Comparison of ENCODE assay signal across 8 mouse cellular contexts in the genomic region with DNA sequence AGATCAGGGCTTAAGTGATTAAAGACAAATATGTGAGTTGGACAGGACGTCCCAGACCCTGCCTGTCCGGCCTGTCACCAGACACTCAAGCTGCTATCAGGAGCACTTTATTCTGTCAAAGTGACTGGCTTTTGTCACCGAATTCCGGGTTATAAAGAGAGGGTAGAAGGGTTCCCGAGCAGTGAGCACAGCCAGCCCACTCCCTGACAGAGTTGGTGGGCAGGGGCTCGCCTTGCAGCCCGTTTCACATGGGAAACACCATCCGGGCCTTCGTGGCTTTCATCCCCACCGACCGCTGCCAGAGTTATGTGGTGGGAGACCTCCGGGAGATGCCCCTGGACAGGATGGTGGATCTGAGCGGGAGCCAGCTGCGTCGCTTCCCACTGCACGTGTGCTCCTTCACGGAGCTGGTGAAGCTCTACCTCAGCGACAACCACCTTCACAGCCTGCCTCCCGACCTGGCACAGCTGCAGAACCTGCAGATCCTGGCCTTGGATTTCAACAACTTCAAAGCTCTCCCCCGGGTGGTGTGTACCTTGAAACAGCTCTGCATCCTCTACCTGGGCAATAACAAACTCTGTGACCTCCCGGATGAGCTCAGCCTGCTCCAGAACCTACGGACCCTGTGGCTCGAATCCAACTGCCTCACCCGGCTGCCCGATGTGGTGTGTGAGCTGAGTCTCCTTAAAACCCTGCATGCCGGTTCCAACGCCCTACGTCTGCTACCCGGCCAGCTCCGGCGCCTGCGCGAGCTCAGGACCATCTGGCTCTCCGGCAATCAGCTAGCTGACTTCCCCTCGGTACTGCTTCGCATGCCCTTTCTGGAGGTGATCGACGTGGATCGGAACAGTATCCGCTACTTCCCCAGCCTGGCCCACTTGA. TPM values are rescaled to one million over a fixed set of nuclear protein-coding genes. Genes with fewer than 3 reads are reported as not detected.
DNase-seq lines count a peak whose midpoint lies in the region; ATAC-seq and TF ChIP-seq lines count a peak whose summit lies in the region.

Gene Lrrc10, plus strand, starts transcription at position 167 of the 882 bp plus-strand sequence.

- H3K27me3 ChIP-seq in lung, embryonic 15.5 days = 0 out of 2 replicates have a peak, but pooled peaks cover 10% of the 10 kb centered on the region
- 0 out of 2 replicates have a peak, but pooled peaks cover 4% of the 10 kb centered on the region for H3K27me3 ChIP-seq in embryonic facial prominence, embryonic 12.5 days
- H3K27me3 ChIP-seq in limb, embryonic 15.5 days = 0 out of 2 replicates have a peak, but pooled peaks cover 7% of the 10 kb centered on the region
- no peaks in the 10 kb centered on the region for H3K27me3 ChIP-seq in stomach, postnatal 0 days (ENCODE audit: control insufficient read depth, insufficient read depth, low read length)

- peaks cover 24% of the 10 kb centered on the region for H3K4me1 ChIP-seq in lung, embryonic 15.5 days
- H3K4me1 ChIP-seq in embryonic facial prominence, embryonic 12.5 days = peaks cover 11% of the 10 kb centered on the region
- peaks cover 20% of the 10 kb centered on the region for H3K4me1 ChIP-seq in limb, embryonic 15.5 days
- H3K4me1 ChIP-seq in stomach, postnatal 0 days (replicated peaks; ENCODE audit: control insufficient read depth, insufficient read depth) = no peaks in the 10 kb centered on the region

- peak; percentile 33; the same call in 1 of the 2 replicates for ATAC-seq in lung, embryonic 15.5 days (ENCODE audit: borderline replicate concordance, extremely low read depth, low FRiP score, low TSS enrichment)
- ATAC-seq in embryonic facial prominence, embryonic 12.5 days (ENCODE audit: insufficient number of reproducible peaks, insufficient read depth, low FRiP score, low TSS enrichment) = no peak
- no peak; the same call in 1 of the 2 replicates for ATAC-seq in limb, embryonic 15.5 days (ENCODE audit: insufficient number of reproducible peaks, low FRiP score, low TSS enrichment, low read depth)
- 0 out of 2 replicates have a peak, but pooled peaks have one; percentile 31 for ATAC-seq in stomach, postnatal 0 days (ENCODE audit: low FRiP score, low TSS enrichment)

- peak within 1 kb of the TSS; percentile 16 for H3K4me3 ChIP-seq in lung, embryonic 15.5 days
- H3K4me3 ChIP-seq in embryonic facial prominence, embryonic 12.5 days = no peak within 1 kb of the TSS
- H3K4me3 ChIP-seq in limb, embryonic 15.5 days = peak within 1 kb of the TSS; percentile 14
- no peak within 1 kb of the TSS for H3K4me3 ChIP-seq in stomach, postnatal 0 days (ENCODE audit: low read depth, low read length)

- peak within 1 kb of the TSS; percentile 44 for H3K4me2 ChIP-seq in lung, embryonic 15.5 days
- peak within 1 kb of the TSS; percentile 32 for H3K4me2 ChIP-seq in embryonic facial prominence, embryonic 12.5 days (replicated peaks)
- peak within 1 kb of the TSS; percentile 35 for H3K4me2 ChIP-seq in limb, embryonic 15.5 days
- H3K4me2 ChIP-seq in stomach, postnatal 0 days (replicated peaks; ENCODE audit: low read depth) = peak within 1 kb of the TSS; percentile 27

- no peak for TF ChIP-seq EP300 in stomach, postnatal 0 days (optimal IDR thresholded peaks at IDR 0.05)

- 24% methylated on average over 40 of the region's 40 CpGs for WGBS in lung, embryonic 15.5 days
- 46% methylated on average over 40 of the region's 40 CpGs for WGBS in embryonic facial prominence, embryonic 12.5 days
- 28% methylated on average over 40 of the region's 40 CpGs for WGBS in limb, embryonic 15.5 days
- WGBS in stomach, postnatal 0 days = 46% methylated on average over 40 of the region's 40 CpGs

- peaks cover 15% of the 10 kb centered on the region for H3K36me3 ChIP-seq in lung, embryonic 15.5 days
- H3K36me3 ChIP-seq in embryonic facial prominence, embryonic 12.5 days = peaks cover 13% of the 10 kb centered on the region
- H3K36me3 ChIP-seq in limb, embryonic 15.5 days = peaks cover 22% of the 10 kb centered on the region
- peaks cover 11% of the 10 kb centered on the region for H3K36me3 ChIP-seq in stomach, postnatal 0 days (ENCODE audit: control insufficient read depth, insufficient read depth, low read length)

- no peak for DNase-seq in lung, postnatal 10 days
- peak; percentile 67 for DNase-seq in heart, postnatal 4 days
- peak; percentile 29 for DNase-seq in stomach, postnatal 0 days (ENCODE audit: low spot score)
- DNase-seq in spleen, adult 18-20 months = no peak
- DNase-seq in adrenal gland, postnatal 10 days = no peak

- H3K9me3 ChIP-seq in lung, embryonic 15.5 days = no peaks in the 10 kb centered on the region
- no peaks in the 10 kb centered on the region for H3K9me3 ChIP-seq in embryonic facial prominence, embryonic 12.5 days
- no peaks in the 10 kb centered on the region for H3K9me3 ChIP-seq in limb, embryonic 15.5 days
- H3K9me3 ChIP-seq in stomach, postnatal 0 days (ENCODE audit: control insufficient read depth, low read length) = no peaks in the 10 kb centered on the region

- H3K9ac ChIP-seq in lung, embryonic 15.5 days = peak within 1 kb of the TSS; percentile 4
- H3K9ac ChIP-seq in embryonic facial prominence, embryonic 12.5 days = no peak within 1 kb of the TSS
- 0 out of 2 replicates have a peak within 1 kb of the TSS, but pooled peaks have one; percentile 17 for H3K9ac ChIP-seq in limb, embryonic 15.5 days
- no peak within 1 kb of the TSS for H3K9ac ChIP-seq in stomach, postnatal 0 days (ENCODE audit: low read length)

- no peak within 1 kb of the TSS for H3K27ac ChIP-seq in lung, embryonic 15.5 days
- no peak within 1 kb of the TSS for H3K27ac ChIP-seq in embryonic facial prominence, embryonic 12.5 days
- no peak within 1 kb of the TSS for H3K27ac ChIP-seq in limb, embryonic 15.5 days
- H3K27ac ChIP-seq in stomach, postnatal 0 days (replicated peaks) = no peak within 1 kb of the TSS

- no peak for TF ChIP-seq CTCF in stomach, postnatal 0 days (IDR thresholded peaks at IDR 0.05; ENCODE audit: low read depth)

RNA-seq across cellular contexts. Expression of gene Lrrc10, which starts in this region (rescaled TPM):
- 0.88 and 1.2 TPM in 2 replicates for polyA plus RNA-seq in lung, embryonic 15.5 days (2015; fragmentation: Nextera tagmentation; extraction: Ambion mirVana)
- polyA plus RNA-seq in embryonic facial prominence, embryonic 12.5 days (2016; fragmentation: Nextera tagmentation; extraction: Ambion mirVana) = not detected in 2 replicates
- 100 to 1,000 TPM; 102 to 106 TPM for total RNA-seq in heart, postnatal 4 days (2021)
- polyA plus RNA-seq in limb, embryonic 15.5 days (2015; fragmentation: Nextera tagmentation; extraction: Ambion mirVana) = not detected in 2 replicates
- not detected in 2 replicates for polyA plus RNA-seq in stomach, postnatal 0 days (2015; fragmentation: Nextera tagmentation; extraction: Ambion mirVana)
- total RNA-seq in adrenal gland, postnatal 10 days (2021) = not detected

Comparison
In these comparisons a context has a peak if more than half of its experiments do, and no peak if none do; other contexts are left out.
1. RNA of gene Lrrc10 (total RNA-seq): 102 to 106 TPM in heart, postnatal 4 days; not detected in adrenal gland, postnatal 10 days; every median in the first group is over 100 times any median in the second.
2. Peak in DNase-seq, ATAC-seq and H3K4me2 ChIP-seq in stomach, postnatal 0 days; RNA of the gene not detected or under 1 TPM.
3. H3K4me3 ChIP-seq: peak in lung, embryonic 15.5 days (single experiment) and limb, embryonic 15.5 days (single experiment); none in embryonic facial prominence, embryonic 12.5 days (single experiment) and stomach, postnatal 0 days (single experiment).
4. H3K9ac ChIP-seq: peak in lung, embryonic 15.5 days (single experiment) and limb, embryonic 15.5 days (single experiment); none in embryonic facial prominence, embryonic 12.5 days (single experiment) and stomach, postnatal 0 days (single experiment).
5. Peak in every context shown above with its lines, with median percentiles within 50 percentile points of each other: H3K4me2 ChIP-seq.